Mouse (Mus musculus) urinary bladder, postnatal 10 days (tissue): ENCODE results near the gene Mypop.

Experiments
- DNase-seq: peaks from one replicate; pipeline ENCODE4 v3.0.0; 2022; ENCODE audit warnings: low spot score

The Mypop gene

DNA sequence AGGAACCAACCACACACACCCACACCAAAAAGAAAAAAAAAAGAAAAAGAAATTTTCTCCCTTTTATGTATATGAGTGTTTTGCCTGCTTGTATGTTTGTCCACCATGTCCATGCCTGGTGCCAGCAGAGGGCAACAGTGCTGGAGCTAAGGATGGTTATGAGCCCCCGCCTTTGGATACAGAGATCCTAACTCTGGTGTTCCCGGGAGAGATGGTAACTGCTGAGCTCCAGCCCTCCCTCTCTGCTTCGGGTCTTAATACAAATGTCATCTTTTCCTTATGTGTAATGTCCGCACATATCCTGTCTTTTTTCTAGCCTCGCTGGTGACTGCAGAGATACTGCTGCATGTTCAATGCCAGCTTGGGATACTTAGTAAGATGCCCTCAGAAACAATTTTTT, 1.1 kb upstream of the Mypop start:
- DNase-seq: no peak

DNA sequence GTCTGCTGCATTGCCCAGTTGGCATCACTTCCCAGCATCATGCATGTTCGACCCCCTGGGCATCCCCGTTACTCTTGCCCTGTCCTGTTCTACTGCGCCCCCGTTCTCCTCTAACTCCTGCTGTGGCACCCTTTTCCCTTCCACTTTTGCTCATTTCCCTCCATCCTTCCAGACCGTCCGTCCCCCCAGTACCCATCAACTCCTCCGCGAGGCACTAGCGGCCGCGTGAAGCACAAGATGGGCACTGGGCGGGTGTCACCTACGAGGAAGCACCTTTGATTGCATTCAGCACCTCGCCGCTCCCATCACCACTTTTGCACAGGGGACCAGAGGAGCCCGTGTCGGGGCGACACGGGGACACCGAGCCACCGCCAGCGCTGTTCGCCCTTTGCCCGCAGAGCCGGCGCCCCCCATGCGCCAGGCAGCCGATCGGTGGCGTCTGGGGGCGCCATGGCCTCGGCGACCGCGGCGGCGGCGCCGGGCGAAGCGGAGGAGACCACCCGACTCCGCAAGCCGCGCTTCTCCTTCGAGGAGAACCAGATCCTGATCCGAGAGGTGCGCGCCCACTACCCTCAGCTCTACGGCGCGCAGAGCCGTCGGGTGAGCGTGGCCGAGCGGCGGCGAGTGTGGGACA, 732 bp downstream of the Mypop start:
- no peak for DNase-seq

DNA sequence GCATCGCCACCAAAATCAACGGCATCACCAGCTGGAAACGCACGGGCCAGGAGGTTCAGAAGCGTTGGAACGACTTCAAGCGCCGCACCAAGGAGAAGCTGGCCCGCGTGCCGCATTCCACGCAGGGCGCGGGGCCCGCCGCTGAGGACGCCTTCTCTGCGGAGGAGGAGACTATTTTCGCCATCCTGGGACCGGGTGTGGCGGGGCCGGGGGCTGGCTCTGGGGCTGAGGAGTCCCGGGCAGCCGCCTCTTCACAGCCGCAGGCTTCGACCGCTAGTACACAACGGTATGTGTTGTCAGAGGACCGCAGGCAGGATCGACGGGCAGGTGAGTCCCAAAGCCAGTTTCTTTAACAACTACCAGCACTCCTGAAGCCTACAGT, 1.2 kb downstream of the Mypop start:
- DNase-seq: no peak

DNA sequence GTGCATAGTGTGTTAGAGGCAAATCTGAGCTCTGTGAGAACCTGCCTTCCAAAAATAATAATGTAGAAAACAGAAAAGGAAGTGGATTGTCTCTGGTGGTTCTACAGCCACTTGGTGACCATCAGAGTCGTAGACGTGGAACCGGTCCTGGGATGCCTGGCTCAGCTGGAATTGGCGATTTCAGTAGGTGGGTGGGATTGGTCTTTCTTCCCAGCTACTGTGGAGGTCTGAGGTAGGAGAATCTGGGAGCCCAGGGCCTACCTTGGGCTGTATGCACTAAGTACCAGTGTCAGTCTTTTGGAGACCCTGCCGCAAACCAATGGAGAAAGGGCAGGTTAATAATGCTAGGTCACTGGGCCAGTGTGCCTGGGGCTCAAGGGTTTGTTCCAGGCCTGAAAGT, 2.0 kb downstream of the Mypop start:
- no peak for DNase-seq

DNA sequence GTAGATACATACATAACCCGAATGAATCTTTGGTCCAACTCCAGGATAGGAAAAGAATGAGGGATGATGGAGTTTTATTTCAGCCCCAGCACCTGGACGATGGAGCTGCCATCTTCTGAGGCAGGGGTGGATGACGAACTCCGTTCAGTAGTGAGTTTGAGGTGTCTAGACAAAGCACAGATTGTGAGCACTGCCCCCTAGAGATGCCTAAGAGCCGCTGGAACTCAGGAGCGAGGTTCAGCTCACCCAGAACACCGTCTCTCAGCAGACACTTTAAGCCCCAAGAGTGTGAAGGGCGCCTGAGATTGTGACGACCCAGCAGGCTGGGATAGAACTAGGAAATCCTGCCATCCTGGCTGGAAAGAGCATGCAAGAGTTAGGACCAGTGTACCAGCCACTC, 7.8 kb downstream of the Mypop start:
- no peak for DNase-seq

DNA sequence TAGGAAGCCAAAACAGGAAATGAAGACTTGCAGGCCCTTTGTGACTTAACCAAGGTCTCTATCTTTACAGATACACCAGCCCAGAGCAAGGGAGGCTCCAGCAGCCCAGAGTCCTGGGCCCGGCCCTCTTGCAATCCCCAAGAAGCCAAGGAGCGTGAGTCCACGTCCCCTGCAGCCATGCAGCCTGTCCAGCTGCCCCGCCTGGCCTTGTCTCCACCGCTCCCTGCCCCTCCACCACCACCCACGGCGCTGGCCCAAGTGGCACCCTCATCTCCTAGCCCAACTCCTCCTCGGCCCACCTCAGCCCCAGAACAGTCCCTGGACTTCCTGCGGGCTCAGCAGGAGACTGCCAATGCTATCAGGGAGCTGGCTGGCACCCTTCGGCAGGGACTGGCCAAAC, 9.4 kb downstream of the Mypop start:
- DNase-seq: no peak

DNA sequence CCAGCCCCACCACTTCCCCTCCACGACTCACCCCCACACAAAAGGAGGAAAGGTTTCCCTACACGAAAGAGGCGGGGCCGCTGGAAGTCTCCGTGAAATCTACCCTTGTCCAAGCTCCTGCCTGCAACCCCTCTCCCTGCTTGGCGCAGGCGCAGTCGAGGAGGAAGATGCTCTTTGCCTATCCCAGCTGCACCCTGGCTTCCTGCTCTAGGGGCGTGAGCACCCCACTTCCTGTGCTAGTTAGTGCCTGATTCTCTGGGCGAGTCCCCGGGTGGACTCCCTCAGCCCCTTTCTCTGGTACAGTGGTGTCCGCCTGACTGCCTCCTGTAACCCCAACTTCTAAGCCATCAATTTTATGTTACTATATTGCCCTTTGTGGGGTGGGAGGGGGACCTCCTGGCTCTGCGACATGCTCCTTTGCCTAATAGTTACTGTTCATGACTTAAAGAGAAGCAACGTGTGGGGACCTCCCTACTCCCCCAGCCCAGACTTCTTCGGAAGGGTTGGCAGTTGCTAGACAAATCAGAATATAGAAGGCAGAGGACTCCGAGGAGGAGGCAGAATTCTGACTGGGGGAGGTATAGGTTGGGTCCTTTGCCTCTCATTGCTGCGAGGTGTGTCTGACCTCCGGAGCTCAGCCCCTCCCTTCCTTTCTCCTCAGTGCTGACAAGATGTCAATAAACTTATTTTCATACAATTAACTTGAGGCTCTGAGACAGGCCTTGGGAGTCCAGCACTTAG, 10.2 kb downstream of the Mypop start:
- no peak for DNase-seq

DNA sequence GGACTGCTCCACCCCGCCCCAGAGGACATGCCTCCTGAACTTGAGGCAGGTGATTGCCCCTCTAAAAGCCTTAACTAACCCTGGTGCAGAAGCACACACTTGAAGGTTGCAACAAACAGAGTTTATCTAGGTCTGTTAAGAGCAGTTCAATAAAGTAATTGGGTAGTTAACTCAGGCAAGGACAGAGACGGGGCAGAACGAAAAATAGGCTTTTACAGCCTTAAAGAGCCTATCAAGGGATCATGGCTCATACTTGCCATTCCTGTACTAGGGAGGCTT, 10.7 kb downstream of the Mypop start:
- no peak for DNase-seq

DNA sequence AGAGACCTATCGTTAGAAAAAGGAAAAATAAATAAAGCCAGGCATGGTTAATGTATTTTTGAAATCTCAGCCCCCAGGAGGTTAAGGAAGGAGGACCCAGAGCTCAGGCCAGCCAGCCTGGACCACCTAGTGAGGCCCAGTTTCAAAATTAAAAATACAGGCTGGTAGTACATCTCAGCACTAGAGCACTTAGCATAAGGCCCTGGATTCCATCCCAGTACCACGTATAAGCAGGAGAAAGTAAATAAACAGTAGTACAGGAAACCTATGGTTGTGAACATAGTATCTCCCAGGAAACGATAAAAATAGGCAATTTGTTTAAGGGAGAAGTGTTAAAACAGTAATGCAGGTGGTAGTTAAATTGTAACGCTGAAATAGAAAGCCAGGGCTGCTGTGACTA, 11.1 kb downstream of the Mypop start:
- no peak for DNase-seq

DNA sequence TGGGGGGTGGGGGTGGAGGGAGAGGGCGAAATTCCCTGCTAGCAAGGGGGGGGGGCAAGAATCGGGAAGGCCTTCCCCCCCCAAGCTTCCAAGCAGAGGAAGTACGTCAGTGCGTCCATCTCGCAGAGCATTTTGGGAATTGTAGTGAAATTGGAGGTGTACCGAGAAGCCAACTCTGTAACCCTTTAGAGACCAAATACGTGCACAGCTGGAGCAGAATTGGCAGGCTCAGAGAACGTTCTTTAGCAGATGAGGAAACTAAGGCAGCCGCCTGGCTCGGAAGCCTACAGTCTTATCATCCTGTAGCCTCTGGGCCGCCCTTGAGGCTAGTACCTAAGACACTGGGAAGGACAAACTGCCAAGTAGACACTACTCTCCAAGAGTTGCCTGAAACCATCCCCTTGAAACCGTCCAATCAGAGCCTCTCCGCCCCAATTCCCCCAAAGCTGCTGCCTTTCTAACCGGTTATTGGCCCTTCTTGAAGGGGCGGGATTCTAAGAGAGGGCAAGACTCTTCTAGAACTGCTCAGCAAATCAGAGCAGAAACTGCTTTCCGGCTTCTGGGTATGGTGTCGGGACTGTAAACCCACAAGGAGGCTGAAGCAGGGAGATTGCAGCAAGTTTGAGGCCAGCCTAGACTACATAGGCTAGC, 11.9 kb downstream of the Mypop start:
- DNase-seq: no peak

DNA sequence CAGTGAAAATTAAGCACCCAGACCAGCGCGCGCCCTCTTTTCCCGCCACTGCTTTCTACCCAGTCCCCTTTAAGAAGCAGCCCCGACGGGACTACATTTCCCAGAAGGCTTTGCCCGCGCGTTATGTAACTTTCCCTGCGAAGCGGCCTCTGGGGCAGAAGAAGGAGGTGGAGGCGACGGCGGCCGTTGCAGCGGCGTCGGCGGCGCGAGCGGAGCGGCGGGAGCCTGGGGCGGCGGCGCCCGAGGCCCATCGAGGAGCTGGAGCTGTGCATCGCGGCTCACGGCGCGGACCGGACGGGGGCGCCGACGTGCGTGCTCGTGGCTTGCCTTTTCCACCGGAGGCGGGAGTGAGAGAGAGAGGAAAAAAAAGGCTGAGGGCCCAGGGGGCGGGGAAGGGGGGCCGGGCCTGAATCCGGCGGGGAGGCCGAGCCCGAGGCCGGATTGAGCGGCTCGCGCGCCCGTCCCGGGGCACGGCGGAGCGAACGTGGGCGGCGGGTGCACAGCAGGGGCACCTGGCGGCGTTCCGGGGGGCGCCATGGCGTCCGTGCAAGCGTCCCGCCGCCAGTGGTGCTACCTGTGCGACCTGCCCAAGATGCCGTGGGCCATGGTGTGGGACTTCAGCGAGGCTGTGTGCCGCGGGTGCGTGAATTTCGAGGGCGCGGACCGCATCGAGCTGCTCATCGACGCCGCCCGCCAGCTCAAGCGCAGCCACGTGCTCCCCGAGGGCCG, 13.0 kb downstream of the Mypop start, which contains the start of gene Irf2bp1:
TSS of gene Irf2bp1 (plus strand) at position 143 of the 729 bp plus-strand sequence.
- peak; percentile 75 for DNase-seq

DNA sequence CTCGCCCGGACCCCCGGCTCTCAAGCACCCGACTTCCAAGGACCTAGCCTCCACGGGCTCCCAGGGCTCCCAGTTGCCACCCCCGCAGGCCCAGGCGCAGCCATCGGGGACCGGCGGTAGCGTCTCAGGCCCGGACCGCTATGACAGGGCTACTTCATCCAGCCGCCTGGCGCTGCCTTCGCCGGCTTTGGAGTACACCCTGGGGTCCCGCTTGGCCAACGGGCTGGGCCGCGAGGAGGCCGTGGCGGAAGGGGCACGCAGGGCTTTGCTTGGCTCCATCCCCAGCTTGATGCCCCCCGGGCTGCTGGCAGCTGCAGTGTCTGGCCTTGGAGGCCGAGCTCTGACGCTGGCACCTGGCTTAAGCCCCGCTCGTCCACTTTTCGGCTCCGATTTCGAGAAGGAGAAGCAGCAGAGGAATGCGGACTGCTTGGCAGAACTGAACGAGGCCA, 13.6 kb downstream of the Mypop start:
- DNase-seq: no peak

DNA sequence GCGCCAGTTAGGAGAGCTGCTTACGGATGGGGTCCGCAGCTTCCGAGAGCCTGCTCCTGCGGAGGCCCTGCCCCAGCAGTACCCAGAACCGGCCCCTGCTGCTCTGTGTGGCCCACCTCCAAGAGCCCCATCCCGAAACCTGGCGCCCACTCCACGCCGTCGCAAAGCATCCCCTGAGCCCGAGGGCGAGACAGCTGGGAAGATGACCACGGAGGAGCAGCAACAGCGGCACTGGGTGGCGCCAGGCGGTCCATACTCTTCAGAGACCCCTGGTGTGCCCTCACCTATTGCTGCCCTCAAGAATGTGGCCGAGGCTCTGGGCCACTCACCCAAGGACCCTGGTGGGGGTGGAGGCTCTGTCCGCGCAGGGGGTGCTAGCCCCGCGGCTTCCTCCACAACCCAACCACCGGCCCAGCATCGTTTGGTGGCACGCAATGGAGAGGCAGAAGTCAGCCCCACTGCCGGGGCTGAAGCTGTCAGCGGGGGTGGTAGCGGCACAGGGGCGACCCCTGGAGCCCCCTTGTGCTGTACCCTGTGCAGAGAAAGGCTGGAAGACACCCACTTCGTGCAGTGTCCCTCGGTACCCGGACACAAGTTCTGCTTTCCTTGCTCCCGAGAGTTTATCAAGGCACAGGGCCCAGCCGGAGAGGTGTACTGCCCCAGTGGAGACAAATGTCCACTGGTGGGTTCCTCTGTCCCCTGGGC, 14.5 kb downstream of the Mypop start:
- no peak for DNase-seq

DNA sequence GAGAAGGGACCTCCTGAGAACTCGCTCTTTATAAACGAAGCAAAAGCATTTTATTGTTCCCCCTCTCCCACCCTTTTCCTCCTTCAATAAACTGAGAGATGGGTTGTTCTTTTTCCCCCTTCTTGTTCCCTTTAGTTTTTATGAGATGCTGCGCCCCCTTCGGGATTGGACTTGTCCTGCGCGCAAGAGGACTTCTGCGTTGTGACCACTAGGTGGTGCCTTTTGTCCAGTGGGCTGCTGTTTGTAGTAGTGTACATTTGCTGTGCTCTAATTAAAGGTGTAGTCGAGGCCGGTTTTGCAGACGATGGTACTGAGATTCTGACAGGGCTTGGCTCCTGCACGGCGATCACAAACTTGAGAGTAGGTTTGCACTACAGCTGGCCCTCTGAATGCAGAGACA, 15.4 kb downstream of the Mypop start:
- DNase-seq: no peak

DNA sequence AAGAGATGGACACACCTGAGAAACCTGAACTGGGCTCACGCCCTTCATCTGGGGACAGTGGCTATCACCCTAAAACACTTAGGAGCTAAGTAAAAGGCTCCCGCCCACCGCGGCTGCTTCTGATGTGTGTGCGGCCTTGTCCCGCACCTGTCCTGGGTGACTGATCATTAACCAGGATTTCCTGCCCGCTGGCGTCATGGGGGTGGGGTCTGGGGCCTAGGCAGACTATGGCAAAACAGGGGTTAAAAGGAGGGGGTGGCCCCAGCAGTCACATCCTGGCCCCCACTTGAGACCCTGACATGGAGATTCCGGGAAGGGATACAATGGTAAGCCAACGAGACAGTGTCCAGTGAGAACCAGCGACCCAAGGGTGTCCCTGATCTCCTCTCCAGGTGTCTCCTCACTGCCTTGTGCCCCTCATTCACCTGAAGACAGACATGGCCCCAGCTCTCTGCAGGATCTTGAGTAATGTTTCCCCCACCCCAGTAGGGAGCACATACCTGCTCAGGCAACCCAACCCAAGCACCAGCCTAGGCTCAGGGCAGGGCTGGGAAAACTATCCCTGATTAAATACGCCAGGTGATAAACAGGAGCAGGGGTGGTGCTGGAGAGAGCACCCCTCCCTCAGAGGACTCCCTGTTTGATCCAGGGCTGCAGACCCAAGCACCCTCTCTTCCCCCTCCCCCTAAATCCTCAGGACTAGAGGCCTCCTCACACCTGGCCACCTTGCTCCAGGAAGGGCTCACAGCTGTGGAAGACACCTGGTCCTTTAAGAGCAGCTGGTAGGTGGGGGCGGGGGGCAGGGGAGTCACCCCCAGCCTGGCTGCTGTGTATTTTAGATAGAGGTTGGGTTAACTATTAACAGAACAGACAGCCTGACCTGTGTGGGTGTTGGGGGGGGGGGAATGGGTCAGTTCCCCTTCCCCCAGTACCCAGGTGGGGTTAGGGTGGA, 16.3 kb downstream of the Mypop start:
- no peak for DNase-seq

DNA sequence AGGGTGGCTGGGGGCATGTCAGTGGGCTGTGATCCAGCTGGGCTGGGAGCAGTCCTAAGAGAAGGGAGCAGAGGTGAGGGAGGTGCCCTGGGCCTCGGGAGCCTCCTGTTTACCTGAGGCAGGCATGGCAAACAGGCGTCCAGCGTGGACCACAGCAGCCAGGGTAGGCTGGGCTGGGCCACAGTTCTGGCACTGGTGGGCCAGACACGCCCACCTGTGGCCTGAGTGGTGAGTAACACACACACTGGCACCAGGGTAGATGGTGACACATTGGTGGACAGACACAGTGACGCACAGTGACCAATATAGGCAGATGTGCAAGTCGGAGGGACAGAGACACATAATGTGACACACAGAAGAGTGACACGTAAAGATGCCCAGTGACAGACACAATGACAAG, 19.5 kb downstream of the Mypop start:
- no peak for DNase-seq

DNA sequence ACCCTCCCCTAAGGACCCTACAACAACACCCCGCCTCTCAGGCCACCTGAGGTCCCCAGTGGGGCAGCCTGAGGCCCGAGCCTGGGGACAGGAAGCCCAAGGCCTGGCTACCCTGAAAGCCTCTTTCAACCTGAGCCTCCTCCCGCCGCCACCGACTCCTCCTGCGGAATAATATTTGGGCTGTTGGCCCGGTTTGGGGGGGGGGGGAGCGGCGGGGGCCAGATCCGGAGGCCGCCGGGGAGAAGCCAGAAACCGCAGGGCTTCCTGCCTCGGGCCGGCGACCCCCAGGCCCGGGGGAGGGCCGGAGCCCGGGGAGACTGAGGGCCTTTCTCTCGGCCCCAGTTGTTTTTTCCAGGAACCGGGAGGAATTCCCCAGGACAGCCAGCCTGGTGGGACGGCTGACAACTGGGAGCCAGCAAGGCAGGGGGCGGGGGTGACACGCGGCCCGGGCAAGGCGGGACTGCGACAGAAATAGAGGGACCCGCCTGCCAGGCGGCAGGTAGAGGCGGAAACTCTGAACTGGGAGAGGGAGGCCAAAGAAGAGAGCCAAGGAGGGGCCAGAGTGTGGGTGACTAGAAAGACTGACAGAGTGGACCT, 21.1 kb downstream of the Mypop start:
- DNase-seq: no peak

DNA sequence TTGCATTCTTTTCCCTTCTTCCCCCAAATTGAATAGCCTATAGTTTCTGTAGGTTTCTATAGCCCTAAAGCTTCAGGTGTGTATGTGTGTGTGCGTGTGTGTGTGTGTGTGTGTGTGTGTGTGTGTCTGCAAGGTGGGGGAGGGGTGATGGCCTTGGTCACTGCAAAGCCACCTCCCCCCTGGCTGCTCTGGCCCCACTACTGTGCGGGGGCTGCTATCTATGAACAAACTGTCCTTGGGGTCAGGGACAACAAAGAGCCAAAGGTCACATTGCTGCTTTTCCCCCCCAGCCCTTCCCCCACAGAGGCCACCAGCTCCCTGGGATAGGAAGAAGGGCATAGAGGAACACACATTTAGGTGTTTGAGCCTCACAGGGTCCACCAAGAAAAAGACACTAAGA, 21.8 kb downstream of the Mypop start:
- DNase-seq: no peak

DNA sequence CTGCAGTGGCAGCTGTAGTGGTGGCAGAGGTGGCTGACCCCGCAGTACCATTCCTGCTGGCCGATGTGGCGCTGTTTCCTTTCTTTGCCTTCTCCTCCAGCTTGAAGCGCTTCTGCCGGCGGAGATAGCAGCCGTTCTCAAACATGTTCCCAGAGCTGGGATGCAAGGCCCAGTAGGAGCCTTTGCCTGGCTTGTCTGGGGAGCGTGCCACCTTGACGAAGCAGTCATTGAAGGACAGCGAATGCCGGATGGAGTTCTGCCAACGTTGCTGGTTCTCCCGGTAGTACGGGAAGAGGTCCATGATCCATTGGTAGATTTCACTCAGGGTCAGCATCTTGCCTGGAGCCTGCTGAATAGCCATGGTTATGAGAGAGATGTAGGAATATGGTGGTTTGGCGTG, 23.4 kb downstream of the Mypop start:
- DNase-seq: no peak

DNA sequence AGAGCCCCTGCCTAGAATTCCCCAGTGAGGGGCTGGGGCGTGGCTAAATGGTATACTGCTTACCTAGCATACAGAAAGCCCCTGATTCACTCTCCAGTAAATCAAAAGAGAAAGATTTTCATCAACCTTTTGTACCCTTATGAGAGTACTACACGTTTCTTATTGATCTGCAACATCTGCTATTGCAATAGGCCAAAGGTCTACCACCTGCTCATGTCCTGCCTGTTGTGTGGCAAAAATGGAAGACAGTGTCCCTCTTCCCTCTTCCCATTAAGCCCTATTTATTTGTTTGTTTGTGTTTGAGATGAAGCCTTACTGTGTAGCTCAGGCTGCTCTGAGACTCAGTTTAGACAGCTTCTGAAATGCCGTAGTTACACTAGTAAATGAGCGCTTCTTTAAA, 25.0 kb downstream of the Mypop start:
- no peak for DNase-seq

DNA sequence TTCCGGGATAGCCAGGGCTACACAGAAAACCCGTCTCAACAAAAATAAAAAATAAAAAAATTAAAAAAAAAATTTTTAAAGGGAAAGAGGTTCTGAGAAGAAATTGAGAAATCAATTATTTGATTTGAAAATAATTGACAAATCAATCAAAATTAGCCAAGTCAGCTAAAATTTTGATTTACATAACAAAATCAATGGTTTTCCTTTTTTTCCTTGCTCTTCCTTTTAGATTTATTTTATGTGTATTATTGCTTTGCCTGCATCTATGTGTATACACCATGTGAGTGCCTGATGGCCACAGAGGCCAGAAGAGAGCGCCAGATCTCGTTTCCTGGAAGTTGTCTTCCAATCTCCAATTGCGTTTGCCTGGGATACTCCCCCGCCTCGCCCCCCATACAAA, 26.9 kb downstream of the Mypop start:
- DNase-seq: no peak
